Mouse (Mus musculus): Measurements from ENCODE around the gene Slc4a8.
A peak's percentile ranks its signal among the peaks of the same experiment; 100 is the strongest.

The Slc4a8 gene

GRCm38 (mm10) chr15:100761419-100762185 lies at the start of gene Slc4a8:
Gene Slc4a8, plus strand, starts transcription at chr15:100761747.
- peak; percentile 88 for DNase-seq

GRCm38 (mm10) chr15:100714470-100714869 lies 47.1 kb upstream of the Slc4a8 start:
- DNase-seq = no peak

GRCm38 (mm10) chr15:100715399-100715993 lies 46.1 kb upstream of the Slc4a8 start:
- no peak for DNase-seq

- DNase-seq = no peak
Measured at GRCm38 (mm10) chr15:100717933-100718332, 43.6 kb upstream of the Slc4a8 start.

GRCm38 (mm10) chr15:100718572-100718971 lies 43.0 kb upstream of the Slc4a8 start:
- DNase-seq = no peak

- no peak for DNase-seq
Measured at GRCm38 (mm10) chr15:100719217-100719616, 42.3 kb upstream of the Slc4a8 start.

GRCm38 (mm10) chr15:100720066-100720465 lies 41.5 kb upstream of the Slc4a8 start:
- DNase-seq = no peak

- no peak for DNase-seq
Measured at GRCm38 (mm10) chr15:100721445-100721844, 40.1 kb upstream of the Slc4a8 start.

GRCm38 (mm10) chr15:100722026-100722425 lies 39.5 kb upstream of the Slc4a8 start:
- DNase-seq = no peak

GRCm38 (mm10) chr15:100722564-100722963 lies 39.0 kb upstream of the Slc4a8 start:
- DNase-seq = no peak

- DNase-seq = no peak
Measured at GRCm38 (mm10) chr15:100723505-100723904, 38.0 kb upstream of the Slc4a8 start.

- no peak for DNase-seq
Measured at GRCm38 (mm10) chr15:100726721-100727120, 34.8 kb upstream of the Slc4a8 start.

- DNase-seq = no peak
Measured at GRCm38 (mm10) chr15:100727834-100728233, 33.7 kb upstream of the Slc4a8 start.

GRCm38 (mm10) chr15:100728586-100728985 lies 33.0 kb upstream of the Slc4a8 start:
- no peak for DNase-seq

- DNase-seq = peak; percentile 34
Measured at GRCm38 (mm10) chr15:100729281-100729985, 32.1 kb upstream of the Slc4a8 start, which contains the start of gene Galnt6. Gene Galnt6, minus strand, starts transcription at chr15:100729376.

GRCm38 (mm10) chr15:100731081-100731480 lies 30.5 kb upstream of the Slc4a8 start:
- DNase-seq = no peak

- no peak for DNase-seq
Measured at GRCm38 (mm10) chr15:100732580-100732979, 29.0 kb upstream of the Slc4a8 start.

- DNase-seq = peak; percentile 30
Measured at GRCm38 (mm10) chr15:100735095-100735952, 26.2 kb upstream of the Slc4a8 start.

- DNase-seq = no peak
Measured at GRCm38 (mm10) chr15:100735953-100736300, 25.6 kb upstream of the Slc4a8 start.

GRCm38 (mm10) chr15:100737667-100738066 lies 23.9 kb upstream of the Slc4a8 start:
- no peak for DNase-seq

GRCm38 (mm10) chr15:100738351-100738781 lies 23.2 kb upstream of the Slc4a8 start:
- no peak for DNase-seq

- DNase-seq = no peak
Measured at GRCm38 (mm10) chr15:100739442-100739841, 22.1 kb upstream of the Slc4a8 start.

GRCm38 (mm10) chr15:100743238-100743637 lies 18.3 kb upstream of the Slc4a8 start:
- DNase-seq = no peak
